Mouse (Mus musculus) CH12.LX (cell line): Measurements from ENCODE around the gene Srgap2. TPM values are rescaled to one million over a fixed set of nuclear protein-coding genes. Genes with fewer than 3 reads are reported as not detected.

Experiments used
- DNase-seq: peaks from one replicate; pipeline ENCODE4 v3.0.0-alpha.2; 2013; ENCODE audit errors: extremely low read depth
- H3K27ac ChIP-seq: 2 replicates; pipeline ENCODE4 v1.5.1; 2012; ENCODE audit warnings: low read depth, mild to moderate bottlenecking, control low read depth, moderate library complexity; ENCODE audit not compliant: insufficient read depth
- H3K27me3 ChIP-seq: replicated peaks from 2 replicates; pipeline ENCODE3; 2012; ENCODE audit warnings: inconsistent platforms
- H3K36me3 ChIP-seq, 2 experiments: replicated peaks in 1 of 2; 2 replicates each; pipeline versions ENCODE3 to v1.6.1; 2012; ENCODE audit warnings: inconsistent platforms in 1 of 2, low read length in 1 of 2, mild to moderate bottlenecking in 1 of 2, mixed read lengths in 1 of 2, moderate library complexity in 1 of 2; ENCODE audit not compliant: control insufficient read depth in 1 of 2, insufficient read depth in 1 of 2
- H3K4me1 ChIP-seq, 2 experiments: 2 replicates each; pipeline ENCODE4 v1.6.1; 2012; ENCODE audit warnings: inconsistent platforms in 1 of 2, moderate library complexity in 1 of 2; ENCODE audit not compliant: insufficient read depth in 2 of 2, control insufficient read depth in 1 of 2
- H3K4me2 ChIP-seq: 2 replicates; pipeline ENCODE4 v1.6.1; 2012; ENCODE audit warnings: low read depth, mild to moderate bottlenecking, control low read depth; ENCODE audit not compliant: poor library complexity, insufficient read depth, severe bottlenecking
- H3K4me3 ChIP-seq, 3 experiments: fragments of 150-350 bp in 1 of 3; sonication (generic) in 1 of 3; replicated peaks in 1 of 3; 2 replicates each; pipeline versions ENCODE3 to v1.5.1; 2011 to 2012; ENCODE audit warnings: low read depth in 2 of 3, low read length in 2 of 3, mild to moderate bottlenecking in 2 of 3, moderate library complexity in 2 of 3, control low read depth in 1 of 3, improper control_type of control experiment in 1 of 3, inconsistent platforms in 1 of 3, mixed read lengths in 1 of 3; ENCODE audit not compliant: poor library complexity in 1 of 3
- H3K79me2 ChIP-seq: replicated peaks from 2 replicates; pipeline ENCODE4 v1.6.1; 2012; ENCODE audit warnings: mild to moderate bottlenecking, moderate library complexity; ENCODE audit not compliant: control insufficient read depth, poor library complexity, insufficient read depth, severe bottlenecking; ENCODE audit errors: extremely low read depth
- H3K9ac ChIP-seq: 2 replicates; pipeline ENCODE4 v1.6.1; 2012; ENCODE audit warnings: low read depth, mild to moderate bottlenecking, control low read depth, moderate library complexity; ENCODE audit not compliant: insufficient read depth
- H3K9me3 ChIP-seq: replicated peaks from 2 replicates; pipeline ENCODE3; 2012; ENCODE audit warnings: low read length, inconsistent platforms, mixed read lengths
- BHLHE40 ChIP-seq: IDR thresholded peaks from 2 replicates; pipeline ENCODE4 v1.6.1; 2011; ENCODE audit warnings: mild to moderate bottlenecking, low read depth, low read length, improper control_type of control experiment
- CHD2 ChIP-seq: IDR thresholded peaks from 2 replicates; pipeline ENCODE4 v1.6.1; 2011; ENCODE audit warnings: low read length, improper control_type of control experiment
- E2F4 ChIP-seq: IDR thresholded peaks from 2 replicates; pipeline ENCODE4 v1.6.1; 2011; ENCODE audit warnings: low read depth, low read length, improper control_type of control experiment; ENCODE audit not compliant: insufficient replicate concordance
- GABPA ChIP-seq: IDR thresholded peaks from 2 replicates; pipeline ENCODE4 v1.6.1; 2012; ENCODE audit warnings: low read depth, low read length, improper control_type of control experiment, inconsistent platforms; ENCODE audit not compliant: insufficient replicate concordance
- KAT2A ChIP-seq: IDR thresholded peaks from 2 replicates; pipeline ENCODE4 v1.6.1; 2012; ENCODE audit warnings: low read length, improper control_type of control experiment, inconsistent platforms; ENCODE audit not compliant: insufficient replicate concordance
- MAFK ChIP-seq: IDR thresholded peaks from 2 replicates; pipeline ENCODE4 v1.6.1; 2011; ENCODE audit warnings: low read length, improper control_type of control experiment; ENCODE audit not compliant: insufficient replicate concordance
- MAX ChIP-seq: IDR thresholded peaks from 2 replicates; pipeline ENCODE4 v1.6.1; 2011; ENCODE audit warnings: low read length, improper control_type of control experiment
- MXI1 ChIP-seq: IDR thresholded peaks from 2 replicates; pipeline ENCODE4 v1.6.1; 2011; ENCODE audit warnings: mild to moderate bottlenecking, low read depth, low read length, improper control_type of control experiment
- POLR2A ChIP-seq: IDR thresholded peaks from 2 replicates; pipeline ENCODE4 v1.6.1; 2011; ENCODE audit warnings: low read depth, mild to moderate bottlenecking, improper control_type of control experiment, low read length
- POLR2AphosphoS2 ChIP-seq: IDR thresholded peaks from 2 replicates; pipeline ENCODE4 v1.6.1; 2011; ENCODE audit warnings: low read depth, low read length, improper control_type of control experiment
- RCOR1 ChIP-seq: conservative IDR thresholded peaks from 2 replicates; pipeline ENCODE4 v1.6.1; 2012; ENCODE audit warnings: low read depth, mild to moderate bottlenecking, inconsistent platforms, low read length, improper control_type of control experiment
- TBP ChIP-seq: conservative IDR thresholded peaks from 2 replicates; pipeline ENCODE4 v1.6.1; 2011; ENCODE audit warnings: low read depth, low read length, improper control_type of control experiment
- UBTF ChIP-seq: IDR thresholded peaks from 2 replicates; pipeline ENCODE4 v1.6.1; 2012; ENCODE audit warnings: low read depth, mild to moderate bottlenecking, inconsistent platforms, low read length, improper control_type of control experiment, moderate library complexity
- USF1 ChIP-seq: IDR thresholded peaks from 2 replicates; pipeline ENCODE4 v1.6.1; 2014; ENCODE audit warnings: low read depth, mild to moderate bottlenecking, inconsistent platforms, low read length, improper control_type of control experiment
- ZKSCAN1 ChIP-seq: IDR thresholded peaks from 2 replicates; pipeline ENCODE4 v1.6.1; 2012; ENCODE audit warnings: low read depth, inconsistent platforms, low read length, improper control_type of control experiment, borderline replicate concordance
- ZNF384 ChIP-seq: IDR thresholded peaks from 2 replicates; pipeline ENCODE4 v1.6.1; 2012; ENCODE audit warnings: low read depth, low read length, improper control_type of control experiment, inconsistent platforms
- dilution Hi-C: fragments of 300-500 bp; cut with MboI; formaldehyde crosslinking; loops from 2 replicates; pipeline ENCODE4 v1.14.3; 2020; ENCODE audit warnings: low sequenced_read_pairs; ENCODE audit not compliant: extremely low pct_unique_long_range_greater_than_20kb, extremely low pct_ligation_motif_present
- in situ Hi-C: fragments of 300-500 bp; cut with MboI; formaldehyde crosslinking; loops from 3 replicates; pipeline ENCODE4 v1.14.3; 2019; ENCODE audit warnings: low sequenced_read_pairs, low pct_ligation_motif_present, low pct_unique_long_range_greater_than_20kb, mixed read lengths
- polyA plus RNA-seq: library from polyadenylated mRNA; unstranded; fragments of >175 nt; gene quantifications from 2 replicates; pipeline ENCODE4 v1.2.1, GENCODE M21; 2012; ENCODE audit warnings: low read depth; ENCODE audit not compliant: insufficient read length
- total RNA-seq, 2 experiments: library from RNA; depleted of rRNA; stranded (reverse); fragments of 300-350 nt in 1 of 2; fragments of >200 nt in 1 of 2; gene quantifications; 2 replicates each; pipeline ENCODE4 v1.2.3; 2012 to 2014

Srgap2 gene
- total and polyA plus RNA-seq, 3 experiments = 9.7 to 28.1 (median 26.8) TPM

GRCm38 (mm10) chr1:131286803-131287202 lies 240.3 kb downstream of the Srgap2 start:
- H3K4me3 ChIP-seq = no peak overlapping the region
- H3K9me3 ChIP-seq = no peaks in the 10 kb centered on the region
- H3K4me1 ChIP-seq = peaks cover 4 to 15% of the 10 kb centered on the region in 2 experiments
- no peak overlapping the region for H3K9ac ChIP-seq
- in situ Hi-C loops = loop anchor here (5.0 kb wide), 1 partner anchor 265 kb away; no protein-coding TSS in a partner anchor
- DNase-seq = no peak
- H3K27me3 ChIP-seq = no peaks in the 10 kb centered on the region
- H3K79me2 ChIP-seq = no peaks in the 10 kb centered on the region
- TF ChIP-seq ZNF384 = no peak
- TF ChIP-seq CHD2 = no peak
- TF ChIP-seq GABPA = no peak
- TF ChIP-seq MXI1 = no peak
- no peak for TF ChIP-seq E2F4
- no peak for TF ChIP-seq POLR2AphosphoS2
- TF ChIP-seq USF1 = no peak
- no peak for TF ChIP-seq MAX
- no peak for TF ChIP-seq BHLHE40
- TF ChIP-seq UBTF = no peak
- no peak for TF ChIP-seq RCOR1
- TF ChIP-seq ZKSCAN1 = no peak
- TF ChIP-seq POLR2A = no peak
- no peak for TF ChIP-seq MAFK
- TF ChIP-seq, all 38 proteins: peak for 0
- dilution Hi-C loops = no loop called here
- Histone ChIP-seq H3K4me2 (no peak overlapping the region), H3K36me3 (peaks cover 14 to 51% of the 10 kb centered on the region in 2 experiments), H3K27ac (no peak overlapping the region)

GRCm38 (mm10) chr1:131284616-131285015 lies 242.5 kb downstream of the Srgap2 start:
- peaks cover 10 to 38% of the 10 kb centered on the region in 2 experiments for H3K36me3 ChIP-seq
- in situ Hi-C loops (loop anchor here (5.0 kb wide), 1 partner anchor 268 kb away; no protein-coding TSS in a partner anchor), dilution Hi-C loops (no loop called here)
- H3K79me2 ChIP-seq = peaks cover 2% of the 10 kb centered on the region; the same call in 1 of the 2 replicates
- no peaks in the 10 kb centered on the region for H3K9me3 ChIP-seq
- TF ChIP-seq KAT2A = no peak
- TF ChIP-seq GABPA = no peak
- TF ChIP-seq BHLHE40 = no peak
- TF ChIP-seq POLR2A = no peak
- no peak for TF ChIP-seq TBP
- no peak overlapping the region for H3K9ac ChIP-seq
- peaks cover 19 to 34% of the 10 kb centered on the region in 2 experiments for H3K4me1 ChIP-seq
- DNase-seq = no peak
- H3K27me3 ChIP-seq = no peaks in the 10 kb centered on the region
- H3K27ac ChIP-seq = no peak overlapping the region
- H3K4me2 ChIP-seq = no peak overlapping the region
- no peak overlapping the region for H3K4me3 ChIP-seq
